Mouse (Mus musculus) limb, embryonic 13.5 days (tissue): ENCODE measurements around the gene Bpifa1. TPM values are rescaled to one million over a fixed set of nuclear protein-coding genes. Genes with fewer than 3 reads are reported as not detected.
"Not testable (repeated sequence)": the region's sequence is repeated elsewhere in the genome, so short reads cannot be mapped to it uniquely, and the experiment has no call there.

Experiments used
- ATAC-seq: fragments of 200-750 bp; cut with Nextera tagmentation; 2 replicates; pipeline ENCODE4 v1.8.0; 2017; ENCODE audit warnings: low read depth, moderate number of reproducible peaks, moderate TSS enrichment; ENCODE audit not compliant: low FRiP score
- H3K27ac ChIP-seq: fragments of 300-500 bp; sonication (generic); 2 replicates; pipeline ENCODE4 v1.5.1; 2015; ENCODE audit warnings: inconsistent platforms, mild to moderate bottlenecking, moderate library complexity
- H3K27me3 ChIP-seq: fragments of 300-500 bp; sonication (generic); 2 replicates; pipeline ENCODE4 v1.6.1; 2015; ENCODE audit warnings: mild to moderate bottlenecking, inconsistent platforms
- H3K36me3 ChIP-seq: fragments of 300-500 bp; sonication (generic); 2 replicates; pipeline ENCODE4 v1.6.1; 2015; ENCODE audit warnings: inconsistent platforms, mild to moderate bottlenecking, moderate library complexity
- H3K4me1 ChIP-seq: fragments of 300-500 bp; sonication (generic); 2 replicates; pipeline ENCODE4 v1.6.1; 2015; ENCODE audit warnings: inconsistent platforms
- H3K4me2 ChIP-seq: fragments of 300-500 bp; sonication (generic); replicated peaks from 2 replicates; pipeline ENCODE4 v1.6.1; 2015; ENCODE audit warnings: inconsistent platforms, mild to moderate bottlenecking, moderate library complexity
- H3K4me3 ChIP-seq: fragments of 300-500 bp; sonication (generic); 2 replicates; pipeline ENCODE4 v1.5.1; 2015; ENCODE audit warnings: moderate library complexity, mild to moderate bottlenecking, inconsistent platforms
- H3K9ac ChIP-seq: fragments of 300-500 bp; sonication (generic); 2 replicates; pipeline ENCODE4 v1.6.1; 2015; ENCODE audit warnings: mild to moderate bottlenecking, inconsistent platforms
- H3K9me3 ChIP-seq: fragments of 300-500 bp; sonication (generic); 2 replicates; pipeline ENCODE4 v1.6.1; 2016; ENCODE audit warnings: inconsistent platforms
- WGBS: fragments of 180-500 bp; shearing (Covaris S2); methylation state at CpG from one replicate; pipeline ENCODE4 v1.1.7; 2015; 5-methylcytosine and 5-hydroxymethylcytosine counted together
- polyA plus RNA-seq: library from polyadenylated mRNA; unstranded; fragments of >200 nt; fragmentation: Nextera tagmentation; extraction: Ambion mirVana; gene quantifications from 2 replicates; pipeline ENCODE4 v1.2.1, GENCODE M21; 2015

Bpifa1 gene
- polyA plus RNA-seq: not detected in 2 replicates

DNA sequence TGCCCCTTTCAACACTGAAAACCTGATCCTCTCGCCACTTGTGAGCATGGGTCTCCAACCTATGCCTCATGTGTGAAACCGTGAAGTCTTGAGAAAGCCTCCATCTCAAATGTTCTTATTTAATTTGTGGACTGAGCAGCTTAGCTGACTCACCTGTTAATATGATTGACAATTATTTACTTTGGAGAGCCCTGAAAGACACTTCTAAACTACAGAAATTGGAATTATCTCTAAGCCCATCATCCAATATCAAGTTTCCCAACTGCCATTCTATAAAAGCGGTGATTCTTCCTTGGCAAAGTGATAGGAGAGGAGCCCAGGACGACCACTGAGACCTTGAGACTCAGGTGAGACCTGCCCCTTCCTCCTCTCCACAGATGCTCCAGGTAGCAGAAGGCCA, at the start of gene Bpifa1:
Bpifa1 (plus strand) TSS at position 301 of the 400 bp plus-strand sequence.
- Histone ChIP-seq H3K4me2 (no peak within 1 kb of the TSS), H3K27ac (no peak within 1 kb of the TSS), H3K36me3 (no peaks in the 10 kb centered on the region), H3K27me3 (no peaks in the 10 kb centered on the region), H3K9ac (no peak within 1 kb of the TSS), H3K4me3 (no peak within 1 kb of the TSS), H3K4me1 (no peaks in the 10 kb centered on the region), H3K9me3 (no peaks in the 10 kb centered on the region)
- WGBS: 81% methylated on average over 4 of the region's 4 CpGs
- ATAC-seq: no peak

DNA sequence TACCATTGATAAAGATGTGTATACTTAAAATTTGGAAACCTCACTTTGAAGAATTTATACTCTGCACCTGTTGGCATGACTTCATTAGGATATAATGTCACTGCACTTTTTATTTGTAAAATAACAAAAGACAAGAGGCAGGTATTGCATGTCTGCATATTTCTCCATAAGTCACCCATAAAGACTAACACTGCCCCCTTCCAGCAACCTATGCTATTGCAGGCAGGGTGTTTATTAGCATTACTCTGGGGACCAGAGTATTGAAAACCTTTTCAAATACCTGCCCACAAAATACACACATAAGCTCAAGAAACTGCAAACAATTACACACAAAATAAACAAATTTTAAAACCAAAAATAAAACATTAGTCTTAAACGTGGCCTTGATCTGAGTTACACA, 44.9 kb upstream of the Bpifa1 start:
- Histone ChIP-seq H3K27ac (no peak overlapping the region), H3K36me3 (no peaks in the 10 kb centered on the region), H3K9me3 (no peaks in the 10 kb centered on the region), H3K9ac (no peak overlapping the region), H3K27me3 (no peaks in the 10 kb centered on the region), H3K4me3 (no peak overlapping the region), H3K4me2 (no peak overlapping the region), H3K4me1 (no peaks in the 10 kb centered on the region)
- no peak for ATAC-seq
- WGBS: 37% methylated on average over 1 of the region's 1 CpGs

DNA sequence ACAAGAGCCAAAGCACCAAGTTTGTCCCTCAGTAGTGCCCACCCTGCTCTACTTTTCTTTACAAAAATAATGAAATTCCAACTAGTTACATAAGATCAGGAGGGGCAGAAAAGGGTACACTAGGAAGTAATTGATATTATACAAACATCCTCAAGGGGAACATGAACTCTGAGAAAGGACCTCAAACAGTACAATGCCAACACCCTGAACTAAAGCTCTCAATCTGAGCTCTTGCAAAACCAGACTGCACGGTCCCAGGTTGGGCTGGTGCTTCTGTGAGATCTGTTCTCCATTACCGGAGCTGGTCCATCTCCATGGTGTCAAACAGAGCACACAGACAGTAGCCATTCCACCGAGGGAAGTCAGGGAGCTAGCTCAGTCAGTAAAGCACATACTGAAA, 25.3 kb upstream of the Bpifa1 start:
- WGBS: 82% methylated on average over 3 of the region's 3 CpGs
- H3K9me3 ChIP-seq: no peaks in the 10 kb centered on the region
- ATAC-seq: no peak

DNA sequence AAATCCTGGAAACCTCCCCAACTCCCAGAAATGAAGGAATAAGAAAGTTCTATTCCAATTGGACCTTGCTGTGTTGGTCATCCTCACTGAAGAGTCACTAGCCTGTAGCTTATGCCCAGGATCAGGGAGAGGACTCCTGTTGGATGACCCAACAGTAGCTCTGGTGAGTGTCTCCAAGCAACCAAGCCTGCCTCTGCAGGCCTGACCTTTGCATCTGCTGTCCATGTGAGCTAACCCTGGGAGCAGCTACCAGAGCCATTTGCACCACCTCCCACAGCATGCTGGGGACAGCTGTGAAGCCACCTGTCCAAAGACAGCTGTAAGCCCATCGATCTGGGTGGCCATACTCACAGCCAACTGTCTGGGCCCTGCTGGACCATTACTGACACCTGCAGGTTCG, 12.6 kb upstream of the Bpifa1 start, which contains the start of gene Bpifa3:
Bpifa3 (plus strand) TSS at position 217 of the 400 bp plus-strand sequence.
- Histone ChIP-seq H3K4me1 (no peaks in the 10 kb centered on the region), H3K9me3 (no peaks in the 10 kb centered on the region), H3K4me3 (no peak within 1 kb of the TSS), H3K27me3 (no peaks in the 10 kb centered on the region), H3K4me2 (no peak within 1 kb of the TSS), H3K9ac (no peak within 1 kb of the TSS), H3K36me3 (no peaks in the 10 kb centered on the region), H3K27ac (no peak within 1 kb of the TSS)
- 52% methylated on average over 2 of the region's 2 CpGs for WGBS
- ATAC-seq: no peak

More for the DNA sequence above, 25.3 kb upstream of the Bpifa1 start:
- Histone ChIP-seq H3K4me2 (no peak overlapping the region), H3K27me3 (no peaks in the 10 kb centered on the region), H3K27ac (no peak overlapping the region), H3K4me1 (no peaks in the 10 kb centered on the region), H3K9ac (no peak overlapping the region), H3K4me3 (no peak overlapping the region), H3K36me3 (no peaks in the 10 kb centered on the region)

DNA sequence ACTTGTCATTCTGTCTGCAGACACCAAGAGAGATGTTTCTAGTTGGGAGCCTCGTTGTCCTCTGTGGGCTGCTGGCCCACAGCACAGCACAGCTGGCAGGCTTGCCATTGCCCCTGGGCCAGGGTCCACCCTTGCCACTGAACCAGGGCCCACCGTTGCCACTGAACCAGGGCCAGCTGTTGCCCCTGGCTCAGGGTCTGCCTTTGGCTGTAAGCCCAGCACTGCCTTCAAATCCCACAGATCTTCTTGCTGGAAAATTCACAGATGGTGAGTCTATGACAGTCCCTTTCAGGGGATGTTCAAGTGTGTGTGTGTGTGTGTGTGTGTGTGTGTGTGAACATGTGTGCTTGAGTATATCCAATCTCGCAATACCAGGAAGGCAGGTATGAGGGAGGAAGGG, 1.1 kb downstream of the Bpifa1 start:
- no peak overlapping the region for H3K4me3 ChIP-seq
- no peaks in the 10 kb centered on the region for H3K4me1 ChIP-seq
- no peaks in the 10 kb centered on the region for H3K27me3 ChIP-seq
- no peaks in the 10 kb centered on the region for H3K36me3 ChIP-seq
- 79% methylated on average over 3 of the region's 3 CpGs for WGBS
- H3K9ac ChIP-seq: no peak overlapping the region
- H3K4me2 ChIP-seq: no peak overlapping the region
- no peaks in the 10 kb centered on the region for H3K9me3 ChIP-seq
- ATAC-seq: no peak
- H3K27ac ChIP-seq: no peak overlapping the region

DNA sequence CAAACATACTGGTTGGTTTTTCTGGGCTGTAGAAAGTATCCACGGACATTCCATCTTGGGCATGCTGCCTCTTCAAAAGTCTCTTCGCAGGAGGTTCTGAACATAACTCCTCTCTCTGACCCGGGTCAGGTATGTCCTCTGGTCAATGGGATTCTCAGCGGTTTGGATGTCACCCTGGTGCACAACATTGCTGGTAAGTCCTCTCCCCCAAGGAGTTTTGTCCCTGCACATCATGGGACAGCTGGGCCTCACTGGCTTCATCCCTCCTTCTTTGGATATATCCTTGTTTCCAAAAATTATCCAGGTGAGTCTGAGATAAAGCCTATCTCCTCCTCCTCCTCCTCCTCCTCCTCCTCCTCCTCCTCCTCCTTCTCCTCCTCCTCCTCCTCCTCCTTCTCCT, 4.8 kb downstream of the Bpifa1 start:
- Histone ChIP-seq H3K27me3 (no peaks in the 10 kb centered on the region), H3K9me3 (no peaks in the 10 kb centered on the region), H3K27ac (no peak overlapping the region), H3K9ac (no peak overlapping the region), H3K4me1 (no peaks in the 10 kb centered on the region), H3K4me2 (no peak overlapping the region), H3K4me3 (no peak overlapping the region), H3K36me3 (no peaks in the 10 kb centered on the region)
- WGBS: 78% methylated on average over 4 of the region's 4 CpGs
- no peak for ATAC-seq

DNA sequence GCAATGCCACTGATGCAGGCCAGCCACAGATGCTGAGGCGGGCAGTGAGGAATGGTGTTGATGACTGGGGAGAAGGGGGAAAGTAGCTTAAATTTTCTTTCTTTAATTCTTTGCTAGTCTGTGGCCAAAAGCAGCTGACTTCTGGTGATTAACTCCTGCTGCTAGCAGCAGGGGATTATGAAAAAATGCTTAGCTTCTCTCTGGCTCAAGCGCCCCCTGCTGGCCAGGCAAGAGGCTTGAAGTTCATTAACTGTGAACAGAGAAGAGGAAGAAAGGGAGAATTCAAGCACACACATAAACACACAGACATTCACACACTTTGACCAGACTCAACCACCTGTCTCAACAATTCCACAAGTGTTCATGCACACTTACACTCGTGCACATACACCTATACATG, 15.8 kb downstream of the Bpifa1 start:
- Histone ChIP-seq H3K9me3 (0 out of 2 replicates have a peak, but pooled peaks cover 4% of the 10 kb centered on the region), H3K4me3 (no peak overlapping the region), H3K27ac (no peak overlapping the region), H3K9ac (no peak overlapping the region), H3K4me2 (no peak overlapping the region), H3K27me3 (no peaks in the 10 kb centered on the region), H3K4me1 (no peaks in the 10 kb centered on the region), H3K36me3 (no peaks in the 10 kb centered on the region)
- 30% methylated on average over 3 of the region's 3 CpGs for WGBS
- ATAC-seq: no peak

DNA sequence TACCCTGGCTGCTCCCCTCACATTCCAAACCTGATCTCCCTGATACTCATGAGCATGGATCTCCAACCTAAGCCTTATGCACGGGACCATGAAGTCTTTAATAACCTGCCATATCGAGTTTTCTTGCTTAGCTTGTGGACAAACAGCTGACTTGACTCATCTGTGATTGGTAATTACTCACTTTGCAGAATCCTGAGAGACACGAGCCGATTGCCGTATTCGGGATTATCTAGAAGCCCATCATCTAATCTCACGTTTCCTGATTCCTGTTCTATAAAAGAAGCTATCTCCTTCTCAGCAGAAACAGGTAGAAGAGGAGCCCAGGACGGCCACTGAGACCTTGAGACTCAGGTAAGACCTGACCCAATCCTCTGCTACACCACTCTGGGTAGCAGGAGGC, 19.6 kb downstream of the Bpifa1 start, which contains the start of gene Bpifa5:
Bpifa5 (plus strand) TSS at position 301 of the 400 bp plus-strand sequence.
- H3K36me3 ChIP-seq: no peaks in the 10 kb centered on the region
- no peaks in the 10 kb centered on the region for H3K4me1 ChIP-seq
- H3K27me3 ChIP-seq: no peaks in the 10 kb centered on the region
- H3K4me3 ChIP-seq: no peak within 1 kb of the TSS
- H3K4me2 ChIP-seq: no peak within 1 kb of the TSS
- no peak within 1 kb of the TSS for H3K27ac ChIP-seq
- no peak within 1 kb of the TSS for H3K9ac ChIP-seq
- 0 out of 2 replicates have a peak, but pooled peaks cover 4% of the 10 kb centered on the region for H3K9me3 ChIP-seq
- WGBS: 79% methylated on average over 8 of the region's 8 CpGs
- no peak for ATAC-seq

DNA sequence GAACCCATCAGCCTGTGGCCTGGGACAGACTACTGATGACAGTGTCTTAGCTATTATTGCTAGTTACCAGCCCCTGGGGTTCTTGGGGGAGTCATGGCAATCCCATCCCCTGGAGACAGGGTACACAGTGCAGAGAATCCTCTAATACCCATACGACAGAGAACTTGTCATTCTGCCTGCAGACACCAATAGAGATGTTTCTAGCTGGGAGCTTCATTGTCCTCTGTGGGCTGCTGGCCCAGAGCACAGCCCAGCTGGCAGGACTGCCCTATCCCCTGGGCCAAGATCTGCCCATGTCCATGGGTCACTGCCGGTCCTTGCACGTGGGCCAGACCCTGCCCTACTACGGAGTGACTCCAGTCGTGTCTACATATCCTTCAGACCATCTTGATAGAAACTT, 20.6 kb downstream of the Bpifa1 start:
- Histone ChIP-seq H3K9ac (no peak overlapping the region), H3K27ac (no peak overlapping the region), H3K9me3 (0 out of 2 replicates have a peak, but pooled peaks cover 4% of the 10 kb centered on the region), H3K36me3 (no peaks in the 10 kb centered on the region), H3K4me3 (no peak overlapping the region), H3K4me2 (no peak overlapping the region), H3K27me3 (no peaks in the 10 kb centered on the region), H3K4me1 (no peaks in the 10 kb centered on the region)
- ATAC-seq: no peak
- 90% methylated on average over 5 of the region's 5 CpGs for WGBS

DNA sequence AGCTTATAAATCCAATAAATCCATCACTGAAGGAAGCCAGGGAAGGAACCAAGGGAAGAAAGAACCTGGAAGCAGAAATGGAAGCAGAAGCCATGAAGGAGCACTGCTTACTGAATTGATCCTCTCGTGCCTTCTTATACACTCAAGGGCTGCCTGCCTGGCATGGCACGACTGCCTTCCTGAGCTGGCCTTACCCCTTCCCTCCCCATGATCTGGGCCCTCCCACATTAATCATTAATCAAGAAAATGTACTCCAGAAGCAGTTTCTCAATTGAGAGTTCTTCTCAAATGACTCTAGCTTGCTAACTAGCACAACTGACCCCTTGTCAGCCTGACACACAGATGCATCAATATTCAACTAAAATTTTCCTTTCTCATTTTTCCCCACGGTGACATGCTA, 26.5 kb downstream of the Bpifa1 start:
- Histone ChIP-seq H3K4me3 (no peak overlapping the region), H3K27me3 (no peaks in the 10 kb centered on the region), H3K36me3 (no peaks in the 10 kb centered on the region), H3K4me1 (no peaks in the 10 kb centered on the region), H3K4me2 (no peak overlapping the region), H3K9me3 (no peaks in the 10 kb centered on the region), H3K27ac (no peak overlapping the region), H3K9ac (no peak overlapping the region)
- WGBS: 67% methylated on average over 3 of the region's 3 CpGs
- no peak for ATAC-seq

DNA sequence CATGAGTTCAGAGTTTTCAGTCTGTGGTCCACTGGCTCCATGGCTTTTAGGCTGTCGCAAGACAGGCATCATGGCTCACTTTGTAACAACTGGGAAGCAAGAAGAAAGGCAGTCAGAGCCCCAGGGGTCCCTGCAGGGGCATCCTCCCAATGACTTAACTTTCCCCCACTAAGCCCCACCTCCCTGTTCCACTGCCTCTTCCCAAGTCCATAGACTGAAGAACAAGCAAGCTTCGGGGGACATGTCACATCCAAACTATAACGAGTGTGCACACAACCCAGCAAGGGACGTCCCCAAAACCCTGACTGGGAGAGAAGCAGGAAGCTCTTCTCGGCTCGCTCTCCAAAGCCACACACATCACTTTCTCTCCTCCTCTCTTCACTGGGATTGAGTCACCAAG, 28.9 kb downstream of the Bpifa1 start:
- no peak overlapping the region for H3K27ac ChIP-seq
- H3K4me3 ChIP-seq: no peak overlapping the region
- WGBS: 78% methylated on average over 6 of the region's 6 CpGs
- H3K9me3 ChIP-seq: no peaks in the 10 kb centered on the region
- no peak overlapping the region for H3K4me2 ChIP-seq
- H3K27me3 ChIP-seq: no peaks in the 10 kb centered on the region
- no peak overlapping the region for H3K9ac ChIP-seq
- ATAC-seq: no peak
- no peaks in the 10 kb centered on the region for H3K36me3 ChIP-seq
- H3K4me1 ChIP-seq: no peaks in the 10 kb centered on the region

DNA sequence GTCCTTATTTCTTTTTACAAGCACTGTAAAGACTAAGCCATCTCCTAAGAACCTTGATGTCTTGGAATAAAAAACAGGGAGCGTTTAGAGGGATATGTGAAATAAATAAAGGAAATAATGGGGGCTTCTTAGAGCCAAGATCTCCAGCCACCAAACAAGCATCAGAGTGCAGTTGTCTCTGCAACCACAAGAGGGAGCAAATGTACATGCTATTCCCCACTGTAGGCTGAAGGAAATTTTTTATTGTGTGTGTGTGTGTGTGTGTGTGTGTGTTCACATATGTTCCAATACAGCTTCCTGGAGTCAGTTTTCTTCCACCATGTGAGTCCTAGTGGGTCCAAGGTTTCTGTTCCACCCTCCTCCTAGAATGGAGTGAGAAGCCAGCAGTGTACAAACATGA, 30.6 kb downstream of the Bpifa1 start:
- no peak overlapping the region for H3K4me2 ChIP-seq
- no peaks in the 10 kb centered on the region for H3K4me1 ChIP-seq
- no peaks in the 10 kb centered on the region for H3K9me3 ChIP-seq
- H3K36me3 ChIP-seq: no peaks in the 10 kb centered on the region
- WGBS: 45% methylated on average over 1 of the region's 1 CpGs
- ATAC-seq: no peak; the same call in 1 of the 2 replicates
- H3K27me3 ChIP-seq: no peaks in the 10 kb centered on the region
- H3K4me3 ChIP-seq: no peak overlapping the region
- no peak overlapping the region for H3K9ac ChIP-seq
- H3K27ac ChIP-seq: no peak overlapping the region

DNA sequence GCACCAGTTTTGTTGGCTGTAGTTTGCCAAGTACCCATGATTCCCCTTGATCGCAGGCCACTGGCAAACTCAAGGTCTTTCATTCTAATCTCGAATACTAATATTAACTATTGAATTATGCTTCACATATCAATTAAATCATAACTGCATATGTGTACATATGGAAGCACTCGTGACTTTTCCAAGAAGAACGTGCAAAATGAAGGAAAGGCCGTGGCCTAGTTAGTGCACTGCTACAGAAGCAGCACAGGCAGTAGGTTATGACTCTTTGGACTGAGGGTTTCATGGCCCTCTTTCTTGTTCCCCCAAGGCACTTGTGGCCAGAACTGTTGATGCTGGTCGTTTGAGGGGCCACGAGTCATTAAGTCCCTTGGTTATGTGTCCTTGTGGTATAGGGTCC, 39.2 kb downstream of the Bpifa1 start:
- not testable (repeated sequence) for H3K36me3 ChIP-seq, H3K4me1 ChIP-seq, H3K27me3 ChIP-seq, H3K9ac ChIP-seq, H3K9me3 ChIP-seq, H3K4me2 ChIP-seq, H3K4me3 ChIP-seq, H3K27ac ChIP-seq, ATAC-seq
- 82% methylated on average over 7 of the region's 7 CpGs for WGBS
